Mouse (Mus musculus): ENCODE measurements at regions not wholly inside any gene's neighbourhood (a gene's known extent, or its start where the extent isn't known, plus 50 kb on each side); places are given as distances from the start of the nearest gene placed in this dataset.

DNA sequence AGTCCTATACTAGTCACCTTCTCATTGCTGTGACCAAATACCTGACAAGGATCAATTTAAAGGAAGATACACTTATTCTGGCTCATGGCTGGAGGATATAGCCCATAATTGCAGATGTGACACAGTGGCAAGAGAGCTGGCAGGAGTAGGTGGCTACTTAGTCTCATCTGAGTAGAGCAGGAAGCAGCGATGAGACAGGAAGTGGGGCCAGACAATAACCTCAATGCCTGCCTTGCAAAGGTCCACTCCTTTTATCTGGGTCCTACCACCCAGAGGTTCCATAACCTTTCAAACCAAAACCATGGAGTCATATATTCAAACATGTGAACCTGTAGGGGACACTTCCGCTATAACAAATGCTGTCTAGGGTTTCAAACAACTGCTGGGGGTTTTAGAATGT lies 199.7 kb downstream of the Ly86 start:
- TF ChIP-seq EP300 (IDR thresholded peaks at IDR 0.05; ENCODE audit: low read depth) (no peak), CTCF (IDR thresholded peaks at IDR 0.05; ENCODE audit: low read depth) (no peak)
- H3K27ac ChIP-seq, result no peak overlapping the region
- H3K4me2 ChIP-seq (ENCODE audit: low read depth), result no peak overlapping the region
- no peaks in the 10 kb centered on the region for H3K27me3 ChIP-seq (ENCODE audit: control insufficient read depth, insufficient read depth, low read length)
- 47% methylated on average over 2 of the region's 2 CpGs for WGBS (ENCODE audit: insufficient replicate concordance)
- H3K4me1 ChIP-seq (replicated peaks; ENCODE audit: control insufficient read depth in 2 of 2, insufficient read depth in 2 of 2, low read length in 1 of 2), result peaks cover 0 to 18% of the 10 kb centered on the region in 2 experiments; a peak in 3 of 4 replicates
- no peak for DNase-seq (ENCODE audit: low read depth in 3 of 3, low spot score in 3 of 3)
- H3K9me3 ChIP-seq (ENCODE audit: control insufficient read depth, low read length), result no peaks in the 10 kb centered on the region
- H3K9ac ChIP-seq (replicated peaks), result no peak overlapping the region
- no peak overlapping the region for H3K4me3 ChIP-seq (ENCODE audit: insufficient read depth in 1 of 2, low read depth in 2 of 2, low read length in 2 of 2)
- no peak for ATAC-seq (ENCODE audit: insufficient read depth)
- H3K36me3 ChIP-seq (replicated peaks; ENCODE audit: control insufficient read depth, insufficient read depth, low read depth), result no peaks in the 10 kb centered on the region

DNA sequence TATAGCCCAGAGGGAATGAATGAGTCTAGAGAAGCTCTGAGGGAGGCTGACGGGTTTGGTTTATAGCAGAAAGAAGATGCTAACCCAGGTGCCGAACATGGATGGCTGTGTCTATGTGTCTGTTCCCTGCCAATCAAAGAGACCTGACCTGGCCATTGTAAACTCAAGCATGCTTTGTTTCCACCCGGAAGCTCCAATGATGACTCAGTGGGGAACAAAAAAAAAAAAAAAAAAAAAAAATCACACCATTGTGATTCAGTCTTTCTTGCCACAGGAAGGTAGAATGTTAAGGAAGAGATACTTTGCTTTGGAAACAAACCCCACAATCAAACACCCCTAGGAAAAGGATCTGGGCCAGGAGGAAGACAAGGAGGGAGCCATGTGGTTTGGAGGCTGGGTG lies 201.5 kb downstream of the Ly86 start:
- Histone ChIP-seq H3K9ac (replicated peaks) (no peak overlapping the region), H3K4me1 (replicated peaks; ENCODE audit: control insufficient read depth in 2 of 2, insufficient read depth in 2 of 2, low read length in 1 of 2) (peaks cover 0 to 18% of the 10 kb centered on the region in 2 experiments; a peak in 3 of 4 replicates), H3K27ac (no peak overlapping the region), H3K27me3 (ENCODE audit: control insufficient read depth, insufficient read depth, low read length) (no peaks in the 10 kb centered on the region), H3K9me3 (ENCODE audit: control insufficient read depth, low read length) (no peaks in the 10 kb centered on the region), H3K4me3 (ENCODE audit: insufficient read depth in 1 of 2, low read depth in 2 of 2, low read length in 2 of 2) (no peak overlapping the region), H3K36me3 (replicated peaks; ENCODE audit: control insufficient read depth, insufficient read depth, low read depth) (no peaks in the 10 kb centered on the region), H3K4me2 (ENCODE audit: low read depth) (no peak overlapping the region)
- TF ChIP-seq CTCF (IDR thresholded peaks at IDR 0.05; ENCODE audit: low read depth), result no peak
- TF ChIP-seq EP300 (IDR thresholded peaks at IDR 0.05; ENCODE audit: low read depth), result no peak
- WGBS (ENCODE audit: insufficient replicate concordance), result 74% methylated on average over 3 of the region's 3 CpGs
- DNase-seq (ENCODE audit: low read depth in 3 of 3, low spot score in 3 of 3) (no peak), ATAC-seq (ENCODE audit: insufficient read depth) (no peak)

DNA sequence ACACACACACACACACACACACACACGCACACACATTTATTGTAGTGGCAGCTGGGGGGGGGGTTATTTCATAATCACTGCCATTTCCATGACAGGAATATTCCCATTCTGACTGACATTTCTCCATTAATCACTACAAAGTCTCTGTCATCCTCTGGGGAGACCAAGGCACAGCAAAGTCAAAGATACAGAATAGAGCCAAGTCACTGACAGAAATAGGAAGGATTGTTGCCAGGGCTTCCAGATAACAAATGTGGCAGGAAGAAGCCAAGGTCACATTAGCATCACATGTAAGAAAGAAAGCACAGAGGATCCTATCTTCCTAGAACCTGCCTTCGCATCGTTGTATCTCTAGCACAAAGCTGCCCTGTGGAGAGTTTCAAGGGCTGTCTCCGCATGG lies 205.6 kb downstream of the Ly86 start:
- ATAC-seq (ENCODE audit: insufficient read depth), result no peak
- peaks cover 0 to 9% of the 10 kb centered on the region in 2 experiments; a peak in 2 of 4 replicates for H3K4me1 ChIP-seq (replicated peaks; ENCODE audit: control insufficient read depth in 2 of 2, insufficient read depth in 2 of 2, low read length in 1 of 2)
- H3K27ac ChIP-seq, result no peak overlapping the region
- no peaks in the 10 kb centered on the region for H3K36me3 ChIP-seq (replicated peaks; ENCODE audit: control insufficient read depth, insufficient read depth, low read depth)
- H3K4me3 ChIP-seq (ENCODE audit: insufficient read depth in 1 of 2, low read depth in 2 of 2, low read length in 2 of 2), result no peak overlapping the region
- no peak for TF ChIP-seq EP300 (IDR thresholded peaks at IDR 0.05; ENCODE audit: low read depth)
- no peak for TF ChIP-seq CTCF (IDR thresholded peaks at IDR 0.05; ENCODE audit: low read depth)
- no peaks in the 10 kb centered on the region for H3K9me3 ChIP-seq (ENCODE audit: control insufficient read depth, low read length)
- DNase-seq (ENCODE audit: low read depth in 3 of 3, low spot score in 3 of 3), result no peak
- no peak overlapping the region for H3K9ac ChIP-seq (replicated peaks)
- 52% methylated on average over 4 of the region's 4 CpGs for WGBS (ENCODE audit: insufficient replicate concordance)
- no peaks in the 10 kb centered on the region for H3K27me3 ChIP-seq (ENCODE audit: control insufficient read depth, insufficient read depth, low read length)
- no peak overlapping the region for H3K4me2 ChIP-seq (ENCODE audit: low read depth)

DNA sequence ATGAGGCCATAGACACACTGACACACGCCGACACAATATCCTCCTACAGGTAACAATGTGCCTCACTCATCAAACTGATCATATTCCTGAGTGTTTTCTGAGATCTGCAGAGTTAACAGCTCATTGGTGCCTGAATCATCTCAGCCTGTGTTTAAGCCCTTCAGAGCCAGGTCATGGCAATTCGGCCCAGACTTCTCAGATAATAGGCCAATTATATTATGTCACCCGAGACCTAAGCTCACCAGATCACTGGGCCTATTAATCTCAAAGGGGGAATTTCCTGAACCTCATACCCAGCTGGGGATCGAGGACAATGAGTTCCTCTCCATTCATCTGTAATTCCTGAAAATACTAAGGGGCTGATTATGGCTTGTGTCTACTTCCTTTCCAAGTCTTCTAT lies 208.4 kb downstream of the Ly86 start:
- Histone ChIP-seq H3K9ac (replicated peaks) (no peak overlapping the region), H3K4me3 (ENCODE audit: insufficient read depth in 1 of 2, low read depth in 2 of 2, low read length in 2 of 2) (no peak overlapping the region), H3K27me3 (ENCODE audit: control insufficient read depth, insufficient read depth, low read length) (no peaks in the 10 kb centered on the region), H3K36me3 (replicated peaks; ENCODE audit: control insufficient read depth, insufficient read depth, low read depth) (no peaks in the 10 kb centered on the region), H3K4me1 (replicated peaks; ENCODE audit: control insufficient read depth in 2 of 2, insufficient read depth in 2 of 2, low read length in 1 of 2) (no peaks in the 10 kb centered on the region; a peak in 1 of 4 replicates), H3K27ac (no peak overlapping the region), H3K4me2 (ENCODE audit: low read depth) (no peak overlapping the region), H3K9me3 (ENCODE audit: control insufficient read depth, low read length) (no peaks in the 10 kb centered on the region)
- WGBS (ENCODE audit: insufficient replicate concordance), result 61% methylated on average over 5 of the region's 5 CpGs
- DNase-seq (ENCODE audit: low read depth in 3 of 3, low spot score in 3 of 3) (no peak), ATAC-seq (ENCODE audit: insufficient read depth) (no peak)
- no peak for TF ChIP-seq CTCF (IDR thresholded peaks at IDR 0.05; ENCODE audit: low read depth)
- TF ChIP-seq EP300 (IDR thresholded peaks at IDR 0.05; ENCODE audit: low read depth), result no peak

DNA sequence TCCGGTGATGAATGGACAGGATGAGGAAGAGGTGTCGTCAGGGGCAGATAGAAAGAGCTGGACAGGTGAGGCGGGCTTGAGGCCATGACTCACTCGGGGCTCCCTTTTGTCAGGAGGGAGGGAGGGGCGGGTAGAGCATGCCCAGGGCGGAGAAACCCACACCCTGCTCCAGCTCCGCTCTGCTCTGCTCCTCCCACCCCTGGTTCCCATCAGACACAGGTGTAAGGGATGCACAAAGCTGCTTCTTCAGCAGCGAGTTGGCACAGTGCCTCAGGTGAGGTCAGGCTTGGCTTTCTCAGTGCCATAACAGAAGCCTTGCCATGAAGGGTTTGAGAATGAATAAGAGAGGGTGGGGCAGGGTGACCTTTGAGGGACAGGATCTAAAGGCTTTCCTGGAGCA lies 212.2 kb downstream of the Ly86 start:
- no peaks in the 10 kb centered on the region for H3K27me3 ChIP-seq (ENCODE audit: control insufficient read depth, insufficient read depth, low read length)
- DNase-seq (ENCODE audit: low read depth in 3 of 3, low spot score in 3 of 3), result no peak
- H3K9ac ChIP-seq (replicated peaks), result no peak overlapping the region
- H3K4me2 ChIP-seq (ENCODE audit: low read depth), result no peak overlapping the region
- no peak for TF ChIP-seq CTCF (IDR thresholded peaks at IDR 0.05; ENCODE audit: low read depth)
- no peak for TF ChIP-seq EP300 (IDR thresholded peaks at IDR 0.05; ENCODE audit: low read depth)
- 48% methylated on average over 8 of the region's 8 CpGs for WGBS (ENCODE audit: insufficient replicate concordance)
- no peak for ATAC-seq (ENCODE audit: insufficient read depth)
- no peak overlapping the region for H3K27ac ChIP-seq
- H3K4me1 ChIP-seq (replicated peaks; ENCODE audit: control insufficient read depth in 2 of 2, insufficient read depth in 2 of 2, low read length in 1 of 2), result peaks cover 0 to 5% of the 10 kb centered on the region in 2 experiments; a peak in 2 of 4 replicates
- no peaks in the 10 kb centered on the region for H3K9me3 ChIP-seq (ENCODE audit: control insufficient read depth, low read length)
- no peak overlapping the region for H3K4me3 ChIP-seq (ENCODE audit: insufficient read depth in 1 of 2, low read depth in 2 of 2, low read length in 2 of 2)
- no peaks in the 10 kb centered on the region for H3K36me3 ChIP-seq (replicated peaks; ENCODE audit: control insufficient read depth, insufficient read depth, low read depth)

Data from liver, embryonic 14.5 days (tissue).